Mouse (Mus musculus): Measurements from ENCODE around the gene Sox12.
"Not testable (repeated sequence)": the region's sequence is repeated elsewhere in the genome, so short reads cannot be mapped to it uniquely, and the experiment has no call there.

Sox12 gene

GRCm38 (mm10) chr2:152397680-152398435 lies at the start of gene Sox12:
Sox12 (minus strand) TSS chr2:152398063.
- peak; percentile 100 for DNase-seq

GRCm38 (mm10) chr2:152447461-152447860 lies 49.6 kb upstream of the Sox12 start:
- DNase-seq: no peak

DNA sequence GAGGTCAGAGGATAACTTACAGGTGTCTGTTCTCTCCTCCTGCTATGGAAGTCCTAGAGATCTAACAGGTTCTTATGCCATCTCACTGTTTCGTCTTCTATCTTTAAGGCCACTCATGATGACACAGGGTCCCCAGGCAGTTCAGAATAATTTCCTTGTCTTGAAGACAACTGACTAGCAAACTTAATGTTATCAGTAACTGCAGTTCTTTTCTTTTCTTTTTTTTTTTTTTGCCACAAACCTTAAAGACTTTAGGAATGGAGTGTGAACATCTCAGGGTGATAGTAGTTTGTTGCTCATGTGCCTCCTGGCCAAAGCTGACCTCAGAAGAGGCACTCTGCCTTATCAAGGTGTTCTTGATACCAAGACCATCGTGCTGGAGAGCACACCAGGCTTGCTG lies 48.8 kb upstream of the Sox12 start:
- DNase-seq: no peak

- no peak for DNase-seq
Measured at GRCm38 (mm10) chr2:152443281-152443680, 45.4 kb upstream of the Sox12 start.

DNA sequence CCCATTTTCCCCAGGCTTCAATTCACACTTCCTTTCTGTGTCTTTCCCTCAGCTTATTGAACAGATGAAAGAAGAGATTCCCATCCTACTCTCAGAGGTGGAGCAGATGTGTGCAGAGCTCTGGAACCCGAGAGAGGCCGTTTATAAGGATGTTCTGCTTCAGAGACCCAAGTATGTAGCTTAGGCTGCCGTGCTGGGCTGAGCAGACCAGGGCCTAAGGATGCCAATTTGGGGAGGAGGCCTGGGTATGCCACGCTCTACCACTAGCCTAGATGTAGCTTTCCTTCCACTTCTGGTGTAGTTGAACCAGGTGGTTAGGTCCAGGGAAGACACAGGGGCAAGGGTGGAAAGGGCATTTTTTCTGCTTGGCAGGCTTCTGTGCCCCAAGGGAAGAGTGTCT lies 44.5 kb upstream of the Sox12 start:
- DNase-seq: peak in 1 of 2 experiments; percentile 21

DNA sequence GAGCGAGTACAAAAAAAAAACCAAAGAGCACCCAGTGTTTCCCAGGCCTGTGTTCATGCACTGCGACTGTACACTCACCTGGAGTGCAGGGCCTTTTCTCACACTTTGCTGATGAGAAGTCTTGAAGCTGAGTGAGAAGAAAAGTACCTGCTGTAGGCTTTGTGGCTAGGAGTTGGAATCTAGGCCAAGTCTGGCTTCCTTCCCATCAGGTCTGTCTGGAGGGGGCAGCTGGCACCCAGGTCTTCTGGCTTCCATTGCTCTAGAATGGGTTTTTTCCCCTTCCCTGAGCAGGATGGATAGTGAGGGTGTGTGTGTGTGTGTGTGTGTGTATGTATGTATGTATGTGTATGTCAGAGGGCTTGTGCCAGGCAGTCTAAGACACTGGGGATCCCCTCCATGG lies 42.0 kb upstream of the Sox12 start:
- DNase-seq: no peak

- DNase-seq: no peak
Measured at GRCm38 (mm10) chr2:152438963-152439362, 41.1 kb upstream of the Sox12 start.

DNA sequence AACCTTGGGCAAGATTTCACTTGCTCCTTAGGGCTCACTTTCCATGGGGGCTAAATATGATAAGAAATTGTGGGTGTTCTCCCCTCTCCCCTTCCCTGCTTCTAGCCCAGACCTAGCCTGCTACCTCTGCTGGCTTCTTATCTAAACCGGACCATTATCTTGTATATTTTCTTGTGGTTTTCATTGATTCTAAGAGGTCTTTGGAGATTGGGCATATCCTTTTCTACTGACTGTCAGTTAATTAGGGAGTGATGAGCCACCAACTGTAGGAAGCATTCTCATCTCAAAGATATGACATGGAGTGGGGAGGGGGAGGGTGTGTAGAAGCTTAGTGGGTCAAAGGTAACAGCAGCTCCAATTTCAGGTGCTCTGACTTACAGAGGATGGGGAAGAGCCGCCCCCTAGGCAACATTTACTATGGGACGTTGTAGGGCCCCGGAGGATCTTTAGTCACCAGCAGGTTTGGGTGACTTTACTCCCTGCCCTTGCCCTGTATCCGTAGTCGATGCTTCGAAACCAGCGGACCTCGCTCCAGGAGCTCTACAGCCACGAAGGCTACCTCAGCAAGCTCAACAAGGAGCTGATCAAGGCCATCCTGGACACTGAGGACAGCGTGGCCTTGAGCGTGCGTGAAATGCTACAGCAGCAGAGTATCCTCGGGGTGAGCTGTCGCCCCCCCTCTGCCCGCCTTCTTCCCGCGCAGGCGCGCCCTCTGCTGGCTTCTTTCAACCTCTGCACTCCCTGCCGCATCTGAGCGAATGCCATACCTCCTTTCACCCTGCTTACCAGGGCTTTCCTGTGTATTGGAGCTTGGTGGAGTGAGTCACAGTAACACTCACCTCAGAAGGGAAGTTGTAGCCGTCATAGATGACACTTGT lies 39.4 kb upstream of the Sox12 start:
- peak; percentile 93 for DNase-seq

GRCm38 (mm10) chr2:152436405-152436901 lies 38.6 kb upstream of the Sox12 start:
- DNase-seq: peak in 1 of 2 experiments; percentile 54

GRCm38 (mm10) chr2:152428481-152428880 lies 30.6 kb upstream of the Sox12 start:
- DNase-seq: not testable (repeated sequence)

GRCm38 (mm10) chr2:152427493-152427892 lies 29.6 kb upstream of the Sox12 start:
- DNase-seq: peak; percentile 44 to 53

- no peak for DNase-seq
Measured at GRCm38 (mm10) chr2:152415786-152416185, 17.9 kb upstream of the Sox12 start.

- DNase-seq: no peak
Measured at GRCm38 (mm10) chr2:152415287-152415686, 17.4 kb upstream of the Sox12 start, which contains the start of gene 6820408C15Rik. 6820408C15Rik (plus strand) TSS chr2:152415587.

- DNase-seq: peak; percentile 92 to 96
Measured at GRCm38 (mm10) chr2:152414591-152415165, 16.8 kb upstream of the Sox12 start, which contains the start of gene Zcchc3. Zcchc3 (minus strand) TSS chr2:152415027.

- DNase-seq: peak; percentile 63 to 73
Measured at GRCm38 (mm10) chr2:152413765-152414584, 16.1 kb upstream of the Sox12 start.

GRCm38 (mm10) chr2:152413158-152413764 lies 15.4 kb upstream of the Sox12 start:
- peak; percentile 53 to 68 for DNase-seq

DNA sequence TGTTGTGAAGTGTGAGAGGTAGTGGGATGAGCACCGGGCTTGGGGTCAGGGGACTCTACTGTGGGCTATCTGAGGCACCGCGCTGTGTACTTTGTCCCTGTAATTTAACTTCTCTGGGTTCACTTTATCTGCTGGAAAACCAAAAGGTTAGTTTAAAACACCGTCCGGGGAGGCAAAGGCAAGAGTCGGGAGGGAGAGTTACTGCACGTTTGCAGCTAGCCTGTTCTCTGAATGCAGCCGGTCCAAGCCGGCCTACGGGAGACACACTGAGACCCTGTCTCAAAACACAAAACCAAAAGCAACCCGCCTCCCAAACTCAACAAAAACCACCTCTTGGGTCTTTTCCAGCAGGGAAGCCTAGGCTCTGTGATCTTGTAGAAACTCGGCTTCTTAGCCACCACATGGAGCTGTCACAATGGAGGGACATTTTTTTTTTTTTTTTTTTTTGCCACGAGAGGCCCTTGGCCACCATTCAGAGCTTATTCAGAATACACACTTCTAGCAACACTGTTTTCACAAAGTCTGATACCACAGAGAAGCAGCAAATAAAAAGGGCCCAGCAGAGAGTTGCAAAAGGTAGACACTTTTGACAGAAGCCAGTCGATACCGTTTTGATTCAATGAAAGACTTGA lies 14.8 kb upstream of the Sox12 start:
- DNase-seq: peak; percentile 37 to 53

- DNase-seq: peak in 1 of 2 experiments; percentile 47
Measured at GRCm38 (mm10) chr2:152411471-152411870, 13.6 kb upstream of the Sox12 start.

- peak; percentile 98 for DNase-seq
Measured at GRCm38 (mm10) chr2:152410971-152411371, 13.1 kb upstream of the Sox12 start.

- DNase-seq: peak in 1 of 2 experiments; percentile 11
Measured at GRCm38 (mm10) chr2:152409781-152410180, 11.9 kb upstream of the Sox12 start.

DNA sequence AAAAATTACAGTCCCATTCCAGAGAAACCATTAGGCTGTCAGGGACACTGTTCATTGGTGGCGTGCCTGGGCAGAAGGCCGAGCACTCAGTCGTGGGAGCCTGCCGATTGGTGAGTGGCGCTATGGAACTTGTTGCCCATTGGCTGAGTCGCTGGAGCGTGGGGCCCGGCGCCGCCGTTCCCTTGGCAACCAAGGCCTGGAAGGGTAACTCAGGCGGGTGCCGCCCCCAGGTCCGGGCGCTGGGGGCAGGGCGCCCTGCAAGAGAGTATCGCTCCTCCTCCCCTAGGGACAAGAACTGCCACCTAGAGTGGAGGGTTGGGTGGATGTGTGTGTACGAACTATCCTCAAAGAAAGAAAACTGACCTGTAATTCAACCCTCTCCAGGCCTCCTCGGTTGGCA lies 8.3 kb upstream of the Sox12 start:
- peak; percentile 97 to 99 for DNase-seq

All from kidney, postnatal 4 days (tissue).